Mouse (Mus musculus) ES-E14 (cell line): ENCODE measurements around the gene Dpp6. TPM values are rescaled to one million over a fixed set of nuclear protein-coding genes. Genes with fewer than 3 reads are reported as not detected.

Source experiments
- DNase-seq: peaks from one replicate; pipeline ENCODE4 v3.0.0-alpha.2; 2013; ENCODE audit warnings: low read depth, low spot score
- H3K27ac ChIP-seq: 2 replicates; pipeline ENCODE4 v1.5.1; 2012; ENCODE audit warnings: low read depth, mild to moderate bottlenecking, low read length, moderate library complexity, mixed read lengths; ENCODE audit not compliant: poor library complexity, insufficient read depth, severe bottlenecking
- H3K36me3 ChIP-seq: 2 replicates; pipeline ENCODE4 v1.6.1; 2012; ENCODE audit warnings: mild to moderate bottlenecking, low read length, moderate library complexity, mixed read lengths; ENCODE audit not compliant: control insufficient read depth, poor library complexity, insufficient read depth, severe bottlenecking
- H3K4me1 ChIP-seq, 2 experiments: fragments of 150-350 bp in 1 of 2; sonication (generic) in 1 of 2; 2 replicates each; pipeline ENCODE4 v1.6.1; 2012; ENCODE audit warnings: low read length in 2 of 2, mild to moderate bottlenecking in 1 of 2, mixed read lengths in 1 of 2; ENCODE audit not compliant: control insufficient read depth in 2 of 2, insufficient read depth in 2 of 2, poor library complexity in 1 of 2
- H3K4me3 ChIP-seq, 2 experiments: fragments of 150-350 bp in 1 of 2; sonication (generic) in 1 of 2; 2 replicates each; pipeline ENCODE4 v1.5.1; 2012; ENCODE audit warnings: low read length in 2 of 2, low read depth in 1 of 2, mild to moderate bottlenecking in 1 of 2, mixed read lengths in 1 of 2; ENCODE audit not compliant: insufficient read depth in 1 of 2, poor library complexity in 1 of 2, severe bottlenecking in 1 of 2
- H3K9ac ChIP-seq: 2 replicates; pipeline ENCODE4 v1.6.1; 2012; ENCODE audit warnings: low read depth, mild to moderate bottlenecking, low read length, mixed read lengths; ENCODE audit not compliant: poor library complexity, insufficient read depth, severe bottlenecking
- H3K9me3 ChIP-seq: fragments of 150-350 bp; sonication (generic); 2 replicates; pipeline ENCODE4 v1.6.1; 2012; ENCODE audit warnings: low read depth, mild to moderate bottlenecking, low read length; ENCODE audit not compliant: control insufficient read depth, insufficient read depth
- CHD2 ChIP-seq: IDR thresholded peaks from 2 replicates; pipeline ENCODE4 v1.6.1; 2014; ENCODE audit warnings: mild to moderate bottlenecking, low read depth, low read length, inconsistent platforms
- HCFC1 ChIP-seq: IDR thresholded peaks from 2 replicates; pipeline ENCODE4 v1.6.1; 2012; ENCODE audit warnings: low read length, inconsistent platforms, borderline replicate concordance; ENCODE audit not compliant: insufficient read depth
- MAFK ChIP-seq: IDR thresholded peaks from 2 replicates; pipeline ENCODE4 v1.6.1; 2014; ENCODE audit warnings: mild to moderate bottlenecking, low read depth, low read length, inconsistent platforms; ENCODE audit not compliant: insufficient read depth
- ZC3H11A ChIP-seq: IDR thresholded peaks from 2 replicates; pipeline ENCODE4 v1.6.1; 2012; ENCODE audit warnings: low read depth, mild to moderate bottlenecking, inconsistent platforms, low read length, borderline replicate concordance
- ZNF384 ChIP-seq: IDR thresholded peaks from 2 replicates; pipeline ENCODE4 v1.6.1; 2012; ENCODE audit warnings: low read depth, low read length, inconsistent platforms
- in situ Hi-C, 2 experiments: fragments of 600-800 bp; cut with MboI; formaldehyde crosslinking; loops; one replicate each; pipeline ENCODE4 v1.15.1; 2025; ENCODE audit warnings: low sequenced_read_pairs in 2 of 2, inconsistent platforms in 1 of 2; ENCODE audit not compliant: unreplicated experiment in 2 of 2
- total RNA-seq: library from RNA; depleted of rRNA; stranded (reverse); fragments of 300-350 nt; gene quantifications from 2 replicates; pipeline ENCODE4 v1.2.3, GENCODE M21; 2012

Gene Dpp6
- total RNA-seq, 1 experiment = 1.5 TPM

DNA sequence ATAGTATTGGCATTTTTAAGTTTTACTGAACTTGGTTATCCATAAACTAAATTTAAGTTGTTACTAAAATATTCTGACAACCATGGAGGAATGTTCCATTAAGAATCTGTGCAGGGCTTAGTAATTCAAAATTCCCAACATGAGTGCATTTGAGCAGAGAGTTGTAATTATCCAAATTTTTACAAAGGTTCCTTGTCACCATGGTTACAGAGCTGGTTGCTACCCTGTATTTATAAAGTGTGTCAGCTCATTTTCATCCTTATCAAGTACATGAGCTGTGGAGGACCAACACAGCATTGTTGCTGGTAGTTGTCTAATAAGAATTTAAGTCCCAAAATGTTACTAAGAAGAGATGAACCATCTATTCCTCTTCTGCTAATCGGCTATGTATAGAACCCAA lies 787.1 kb downstream of the Dpp6 start:
- no peak for DNase-seq
- no peaks in the 10 kb centered on the region for H3K36me3 ChIP-seq
- TF ChIP-seq CHD2 (no peak), ZNF384 (no peak), HCFC1 (no peak), MAFK (no peak), ZC3H11A (no peak)
- H3K9ac ChIP-seq = no peak overlapping the region
- H3K9me3 ChIP-seq = no peaks in the 10 kb centered on the region
- H3K27ac ChIP-seq = no peak overlapping the region
- H3K4me3 ChIP-seq = no peak overlapping the region
- in situ Hi-C loops = no loop called here
- H3K4me1 ChIP-seq = no peaks in the 10 kb centered on the region

DNA sequence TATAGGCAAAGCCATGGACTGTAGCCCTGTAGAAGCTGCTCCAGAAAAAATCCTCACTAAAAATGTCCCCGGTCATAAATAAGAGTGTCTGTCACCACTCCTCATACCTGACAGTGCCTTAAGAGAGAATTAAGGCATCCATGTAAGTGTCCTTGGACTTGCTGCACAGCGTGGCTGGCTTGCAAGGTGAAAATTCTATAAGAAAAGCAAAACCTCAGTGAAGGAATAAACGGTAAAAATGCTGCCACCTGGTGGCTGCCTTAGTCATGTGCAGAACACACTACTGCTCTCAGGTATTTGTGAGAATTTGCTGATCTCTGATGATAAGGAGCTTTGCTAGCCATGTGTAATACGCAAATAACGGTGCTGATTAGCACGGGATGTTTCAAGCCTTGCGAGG lies 798.8 kb downstream of the Dpp6 start:
- in situ Hi-C loops = no loop called here
- Histone ChIP-seq H3K9me3 (no peaks in the 10 kb centered on the region), H3K4me1 (no peaks in the 10 kb centered on the region), H3K4me3 (no peak overlapping the region), H3K36me3 (no peaks in the 10 kb centered on the region), H3K9ac (no peak overlapping the region), H3K27ac (no peak overlapping the region)
- TF ChIP-seq ZC3H11A (peak; percentile 50; the same call in 1 of the 2 replicates), MAFK (no peak)
- DNase-seq = peak; percentile 34

DNA sequence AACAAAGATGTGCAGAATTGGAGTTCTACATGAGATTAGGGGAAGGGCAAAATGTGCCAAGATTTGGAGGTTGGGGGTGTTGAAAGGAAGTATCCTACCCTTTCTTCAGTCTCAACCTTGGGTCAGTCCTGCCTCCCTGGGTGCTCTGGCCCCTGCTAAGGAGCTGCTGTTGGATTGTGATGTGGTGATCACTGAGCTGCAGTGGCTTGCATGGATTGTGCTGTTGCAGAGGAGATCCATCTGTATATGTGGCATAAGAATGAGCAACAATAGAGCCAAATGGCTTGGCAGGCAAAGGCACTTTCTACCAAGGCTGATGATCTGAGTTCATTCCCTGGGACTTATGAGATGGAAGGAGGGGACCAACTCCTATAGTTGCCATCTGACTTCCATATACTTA lies 804.8 kb downstream of the Dpp6 start:
- H3K4me3 ChIP-seq = no peak overlapping the region
- H3K36me3 ChIP-seq = no peaks in the 10 kb centered on the region
- H3K9me3 ChIP-seq = no peaks in the 10 kb centered on the region
- no peak for DNase-seq
- H3K4me1 ChIP-seq = no peaks in the 10 kb centered on the region
- in situ Hi-C loops = no loop called here
- no peak overlapping the region for H3K27ac ChIP-seq
- no peak for TF ChIP-seq MAFK
- TF ChIP-seq CHD2 = no peak
- no peak for TF ChIP-seq ZC3H11A
- TF ChIP-seq HCFC1 = no peak
- no peak for TF ChIP-seq ZNF384
- H3K9ac ChIP-seq = no peak overlapping the region

DNA sequence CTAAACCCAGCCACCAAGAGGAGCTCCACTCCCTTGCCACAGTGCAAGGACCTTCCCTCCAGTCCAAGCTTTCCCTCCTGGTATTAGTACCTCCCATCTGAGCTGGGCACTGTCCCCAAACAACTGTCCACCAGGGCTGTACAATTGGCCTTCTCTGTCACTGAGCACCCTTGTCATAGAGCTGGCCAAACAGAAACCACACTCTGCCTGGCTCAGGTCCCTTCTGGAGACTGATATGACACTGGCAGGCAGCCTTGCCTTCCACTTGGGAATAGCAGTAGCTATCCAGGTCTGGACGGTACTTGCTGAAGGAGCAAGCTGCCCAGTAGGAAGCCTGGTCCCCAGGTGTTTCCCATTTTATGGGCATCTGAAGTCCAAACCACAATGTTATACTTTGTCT lies 806.9 kb downstream of the Dpp6 start:
- no peaks in the 10 kb centered on the region for H3K4me1 ChIP-seq
- no peak for DNase-seq
- no peaks in the 10 kb centered on the region for H3K36me3 ChIP-seq
- no peak overlapping the region for H3K4me3 ChIP-seq
- no peaks in the 10 kb centered on the region for H3K9me3 ChIP-seq
- H3K27ac ChIP-seq = no peak overlapping the region
- in situ Hi-C loops = no loop called here
- H3K9ac ChIP-seq = no peak overlapping the region
- TF ChIP-seq HCFC1 (no peak), ZNF384 (no peak), CHD2 (no peak), MAFK (no peak), ZC3H11A (no peak)

DNA sequence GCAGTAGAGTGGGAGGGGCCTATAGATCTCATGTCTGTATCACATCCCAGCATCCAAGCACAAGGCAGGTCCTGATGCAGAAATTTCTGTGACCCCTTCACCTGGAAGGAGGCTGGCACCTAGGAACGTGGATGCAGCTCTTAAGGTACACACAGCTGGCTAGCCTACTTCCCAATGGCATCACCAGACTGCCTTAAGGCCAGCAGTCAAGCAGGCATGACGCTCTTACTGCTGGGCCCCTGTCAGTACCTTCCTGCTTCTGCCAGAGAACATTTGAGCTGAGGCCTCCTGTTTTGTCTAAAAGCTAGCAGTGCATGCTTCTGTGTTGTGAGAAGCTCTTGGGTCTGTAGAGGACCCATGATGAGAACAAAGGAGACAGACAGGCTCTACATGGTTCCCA lies 815.1 kb downstream of the Dpp6 start:
- in situ Hi-C loops = no loop called here
- Histone ChIP-seq H3K36me3 (no peaks in the 10 kb centered on the region), H3K9ac (no peak overlapping the region), H3K4me3 (no peak overlapping the region), H3K4me1 (no peaks in the 10 kb centered on the region), H3K9me3 (no peaks in the 10 kb centered on the region), H3K27ac (no peak overlapping the region)
- DNase-seq = no peak
- no peak for TF ChIP-seq MAFK
- no peak for TF ChIP-seq ZC3H11A
- TF ChIP-seq HCFC1 = no peak
- no peak for TF ChIP-seq ZNF384
- no peak for TF ChIP-seq CHD2
